Mouse (Mus musculus) embryonic facial prominence, embryonic 14.5 days (tissue): ENCODE data around the gene Dlgap4. TPM values are rescaled to one million over a fixed set of nuclear protein-coding genes. Genes with fewer than 3 reads are reported as not detected.

Source experiments
- ATAC-seq: fragments of 200-750 bp; cut with Nextera tagmentation; 2 replicates; pipeline ENCODE4 v1.8.0; 2017; ENCODE audit warnings: low read depth, moderate number of reproducible peaks, moderate TSS enrichment
- DNase-seq: peaks from one replicate; pipeline ENCODE4 v3.0.0-alpha.2; 2015; ENCODE audit warnings: low spot score
- H3K27ac ChIP-seq: fragments of 300-500 bp; sonication (generic); replicated peaks from 2 replicates; pipeline ENCODE4 v1.5.1; 2014; ENCODE audit warnings: low read depth, mild to moderate bottlenecking, low read length, moderate library complexity
- H3K27me3 ChIP-seq: fragments of 300-500 bp; sonication (generic); replicated peaks from 2 replicates; pipeline ENCODE4 v1.6.1; 2014; ENCODE audit warnings: low read length; ENCODE audit not compliant: control insufficient read depth, insufficient read depth
- H3K36me3 ChIP-seq: fragments of 300-500 bp; sonication (generic); 2 replicates; pipeline ENCODE4 v1.6.1; 2014; ENCODE audit warnings: low read length, mixed read lengths; ENCODE audit not compliant: control insufficient read depth, insufficient read depth
- H3K4me1 ChIP-seq: fragments of 300-500 bp; sonication (generic); 2 replicates; pipeline ENCODE4 v1.6.1; 2014; ENCODE audit warnings: antibody characterized with exemption, low read length; ENCODE audit not compliant: control insufficient read depth, insufficient read depth
- H3K4me2 ChIP-seq: fragments of 300-500 bp; sonication (generic); 2 replicates; pipeline ENCODE4 v1.6.1; 2014; ENCODE audit warnings: low read depth, mild to moderate bottlenecking, low read length, moderate library complexity, mixed read lengths
- H3K4me3 ChIP-seq: fragments of 300-500 bp; sonication (generic); 2 replicates; pipeline ENCODE4 v1.5.1; 2014; ENCODE audit warnings: low read depth, mild to moderate bottlenecking, low read length
- H3K9ac ChIP-seq: fragments of 300-500 bp; sonication (generic); 2 replicates; pipeline ENCODE4 v1.6.1; 2014; ENCODE audit warnings: low read depth, mild to moderate bottlenecking, low read length, moderate library complexity, mixed read lengths
- H3K9me3 ChIP-seq: fragments of 300-500 bp; sonication (generic); 2 replicates; pipeline ENCODE4 v1.6.1; 2016; ENCODE audit warnings: low read length; ENCODE audit not compliant: control insufficient read depth
- WGBS: fragments of 180-500 bp; shearing (Covaris S2); extraction: QIAGEN DNeasy Blood & Tissue Kit; methylation state at CpG from one replicate; pipeline ENCODE4 v1.1.7; 2014; 5-methylcytosine and 5-hydroxymethylcytosine counted together
- polyA plus RNA-seq: library from polyadenylated mRNA; unstranded; fragments of >200 nt; fragmentation: Nextera tagmentation; extraction: Ambion mirVana; gene quantifications from 2 replicates; pipeline ENCODE4 v1.2.1, GENCODE M21; 2014

Dlgap4 gene
- polyA plus RNA-seq, 1 experiment from 2014 or later = 74.0 TPM

DNA sequence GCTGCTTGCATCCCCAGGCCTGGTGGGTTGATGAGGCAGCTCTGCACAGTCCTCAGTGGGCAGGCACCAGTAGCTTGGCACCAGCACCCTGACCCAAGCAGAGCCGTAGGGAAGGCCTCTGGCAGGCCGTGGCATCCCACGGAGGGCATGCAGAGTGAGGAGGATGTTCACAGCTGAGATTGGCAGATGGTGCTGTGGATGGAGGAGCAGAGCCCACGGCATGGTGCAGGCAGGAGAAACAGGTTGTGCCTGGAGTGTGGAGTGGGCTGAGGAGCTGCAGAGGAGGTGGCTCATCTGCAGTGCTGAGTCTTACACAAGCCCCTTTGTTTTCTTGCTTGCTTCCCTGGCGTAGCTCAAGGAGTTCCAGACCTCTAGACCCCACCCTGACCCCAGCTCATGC lies 40.6 kb downstream of the Dlgap4 start:
- no peaks in the 10 kb centered on the region for H3K27me3 ChIP-seq
- H3K4me3 ChIP-seq = no peak overlapping the region
- no peaks in the 10 kb centered on the region for H3K4me1 ChIP-seq
- no peaks in the 10 kb centered on the region for H3K9me3 ChIP-seq
- WGBS = 64% methylated on average over 5 of the region's 5 CpGs
- no peak overlapping the region for H3K4me2 ChIP-seq
- no peaks in the 10 kb centered on the region for H3K36me3 ChIP-seq
- H3K9ac ChIP-seq = no peak overlapping the region
- H3K27ac ChIP-seq = no peak overlapping the region
- ATAC-seq (no peak), DNase-seq (no peak)

DNA sequence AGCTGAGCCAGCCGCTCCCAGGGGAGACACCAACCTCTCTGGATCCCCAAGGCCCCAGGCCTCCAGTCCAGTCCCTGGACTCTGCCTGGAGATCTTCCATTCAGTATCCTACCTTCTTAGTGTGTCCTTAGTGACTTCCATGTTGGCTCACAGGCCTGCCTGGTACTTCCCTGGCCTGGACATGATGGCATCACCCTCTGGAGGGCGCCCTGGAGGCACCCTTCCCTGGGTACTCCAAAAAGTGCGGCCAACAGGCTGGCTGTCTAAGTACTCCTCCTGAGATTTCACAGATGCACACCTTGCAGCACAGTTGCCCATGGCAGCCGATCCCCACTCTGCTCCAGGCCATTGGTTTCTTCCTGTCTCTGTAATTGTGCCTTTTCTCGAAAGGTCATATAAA lies 42.1 kb downstream of the Dlgap4 start:
- H3K4me3 ChIP-seq = no peak overlapping the region
- no peaks in the 10 kb centered on the region for H3K4me1 ChIP-seq
- no peak overlapping the region for H3K27ac ChIP-seq
- WGBS = 59% methylated on average over 5 of the region's 5 CpGs
- no peaks in the 10 kb centered on the region for H3K9me3 ChIP-seq
- no peaks in the 10 kb centered on the region for H3K27me3 ChIP-seq
- no peaks in the 10 kb centered on the region for H3K36me3 ChIP-seq
- ATAC-seq = no peak
- no peak for DNase-seq
- H3K4me2 ChIP-seq = no peak overlapping the region
- no peak overlapping the region for H3K9ac ChIP-seq

DNA sequence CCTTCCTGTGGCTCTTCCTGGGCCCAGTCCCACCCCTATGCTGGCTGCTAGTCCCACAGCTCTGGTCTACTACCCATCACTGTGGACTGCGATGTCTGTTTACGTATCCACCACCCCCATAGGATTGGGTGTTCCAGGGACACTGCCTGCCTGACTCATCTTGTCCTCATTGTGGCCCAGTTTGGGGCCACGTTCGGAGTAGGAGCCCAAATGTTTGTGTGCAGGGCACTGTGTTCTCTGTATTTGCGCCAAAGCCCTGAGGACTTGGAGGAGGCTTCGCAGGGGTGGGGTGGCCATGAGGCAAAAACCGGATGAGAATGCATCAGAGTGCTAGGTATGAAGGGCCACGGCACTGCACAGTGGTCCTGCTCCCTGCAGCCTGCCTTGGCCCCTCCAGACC lies 44.0 kb downstream of the Dlgap4 start:
- Histone ChIP-seq H3K4me3 (no peak overlapping the region), H3K4me1 (no peaks in the 10 kb centered on the region), H3K36me3 (no peaks in the 10 kb centered on the region), H3K27ac (no peak overlapping the region), H3K9me3 (no peaks in the 10 kb centered on the region), H3K4me2 (no peak overlapping the region), H3K27me3 (no peaks in the 10 kb centered on the region), H3K9ac (no peak overlapping the region)
- 86% methylated on average over 8 of the region's 8 CpGs for WGBS
- DNase-seq (no peak), ATAC-seq (no peak)

DNA sequence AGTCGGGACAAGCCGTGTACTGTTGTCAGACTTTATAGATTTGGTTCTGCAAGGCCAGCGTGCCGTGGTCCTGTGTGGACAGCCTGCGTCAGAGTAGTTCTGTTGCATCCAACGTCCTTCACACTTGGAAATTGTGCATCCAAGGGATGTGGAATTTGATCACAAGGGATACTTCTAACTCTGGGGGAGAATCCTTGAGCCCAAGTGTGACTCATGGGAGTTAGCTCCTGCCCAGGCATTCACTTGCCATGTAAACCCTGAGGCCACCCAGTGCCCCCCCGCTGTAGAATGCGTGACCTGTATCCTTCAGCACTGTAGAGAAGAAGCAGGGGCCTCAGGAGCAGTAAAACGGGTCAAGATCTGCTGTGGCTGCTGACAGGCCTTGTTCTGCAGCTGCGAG lies 44.7 kb downstream of the Dlgap4 start:
- no peak overlapping the region for H3K27ac ChIP-seq
- H3K36me3 ChIP-seq = no peaks in the 10 kb centered on the region
- H3K4me3 ChIP-seq = no peak overlapping the region
- DNase-seq = no peak
- no peaks in the 10 kb centered on the region for H3K27me3 ChIP-seq
- WGBS = 86% methylated on average over 10 of the region's 10 CpGs
- no peak overlapping the region for H3K4me2 ChIP-seq
- no peak overlapping the region for H3K9ac ChIP-seq
- ATAC-seq = no peak
- no peaks in the 10 kb centered on the region for H3K4me1 ChIP-seq
- no peaks in the 10 kb centered on the region for H3K9me3 ChIP-seq

- Histone ChIP-seq H3K4me2 (no peak overlapping the region), H3K4me1 (no peaks in the 10 kb centered on the region), H3K9me3 (no peaks in the 10 kb centered on the region), H3K27ac (no peak overlapping the region), H3K9ac (no peak overlapping the region), H3K27me3 (no peaks in the 10 kb centered on the region), H3K36me3 (no peaks in the 10 kb centered on the region), H3K4me3 (no peak overlapping the region)
- 67% methylated on average over 7 of the region's 7 CpGs for WGBS
- DNase-seq = no peak
- no peak for ATAC-seq
These were observed 45.2 kb downstream of the Dlgap4 start for GRCm38 (mm10) chr2:156658751-156659150.

- 79% methylated on average over 6 of the region's 6 CpGs for WGBS
- no peak for ATAC-seq
- H3K4me3 ChIP-seq = no peak overlapping the region
These were observed 46.5 kb downstream of the Dlgap4 start for GRCm38 (mm10) chr2:156659981-156660380.

GRCm38 (mm10) chr2:156663162-156663561 lies 49.7 kb downstream of the Dlgap4 start:
- no peaks in the 10 kb centered on the region for H3K4me1 ChIP-seq
- H3K4me3 ChIP-seq = no peak overlapping the region
- no peak overlapping the region for H3K27ac ChIP-seq
- H3K27me3 ChIP-seq = no peaks in the 10 kb centered on the region
- WGBS = 78% methylated on average over 10 of the region's 10 CpGs
- H3K9ac ChIP-seq = no peak overlapping the region
- no peaks in the 10 kb centered on the region for H3K9me3 ChIP-seq
- H3K4me2 ChIP-seq = no peak overlapping the region
- no peaks in the 10 kb centered on the region for H3K36me3 ChIP-seq
- DNase-seq (no peak), ATAC-seq (no peak)

More at GRCm38 (mm10) chr2:156659981-156660380, 46.5 kb downstream of the Dlgap4 start:
- H3K9me3 ChIP-seq = no peaks in the 10 kb centered on the region
- no peaks in the 10 kb centered on the region for H3K36me3 ChIP-seq
- no peaks in the 10 kb centered on the region for H3K27me3 ChIP-seq
- H3K27ac ChIP-seq = no peak overlapping the region
- no peaks in the 10 kb centered on the region for H3K4me1 ChIP-seq
- no peak for DNase-seq
- H3K4me2 ChIP-seq = no peak overlapping the region
- H3K9ac ChIP-seq = no peak overlapping the region

DNA sequence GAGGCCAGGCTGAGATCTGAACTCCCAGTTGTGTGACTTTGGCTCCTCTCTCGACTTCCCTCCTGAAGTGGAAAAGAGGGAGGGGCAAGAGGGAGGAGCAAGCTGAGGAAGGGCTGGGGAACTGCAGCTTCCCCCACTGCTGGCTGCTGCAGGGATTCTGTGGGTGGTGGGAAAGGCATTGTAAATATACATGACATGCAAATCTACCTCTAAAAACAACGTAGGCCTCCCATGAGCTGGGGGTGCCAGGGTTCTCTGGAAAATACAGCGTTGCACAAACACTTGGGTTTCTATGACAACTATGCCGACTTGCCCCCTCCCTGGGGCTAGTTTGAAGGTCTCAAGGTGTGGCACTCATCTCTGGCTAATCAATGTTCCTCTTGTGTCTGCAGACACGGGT lies 50.9 kb downstream of the Dlgap4 start:
- Histone ChIP-seq H3K4me1 (no peaks in the 10 kb centered on the region), H3K9ac (no peak overlapping the region), H3K27ac (no peak overlapping the region), H3K4me2 (no peak overlapping the region), H3K36me3 (no peaks in the 10 kb centered on the region), H3K4me3 (no peak overlapping the region), H3K9me3 (no peaks in the 10 kb centered on the region), H3K27me3 (no peaks in the 10 kb centered on the region)
- DNase-seq (no peak), ATAC-seq (no peak)
- WGBS = 5% methylated on average over 5 of the region's 5 CpGs

- 67% methylated on average over 8 of the region's 8 CpGs for WGBS
- no peaks in the 10 kb centered on the region for H3K27me3 ChIP-seq
- H3K4me1 ChIP-seq = no peaks in the 10 kb centered on the region
- no peak overlapping the region for H3K9ac ChIP-seq
- no peaks in the 10 kb centered on the region for H3K9me3 ChIP-seq
- no peak for DNase-seq
- no peak overlapping the region for H3K4me3 ChIP-seq
- no peak overlapping the region for H3K27ac ChIP-seq
- H3K4me2 ChIP-seq = no peak overlapping the region
- no peak for ATAC-seq
- H3K36me3 ChIP-seq = no peaks in the 10 kb centered on the region
These were observed 51.6 kb downstream of the Dlgap4 start for GRCm38 (mm10) chr2:156664993-156665518.
